Mouse (Mus musculus) MEL-GATA-1-ER (cell line): ENCODE data around the gene Pou2f3.

ENCODE experiments used
- DNase-seq: peaks from one replicate; pipeline ENCODE4 v3.0.0-alpha.2; 2012; ENCODE audit warnings: low read depth; ENCODE audit errors: extremely low read depth

The Pou2f3 gene

GRCm38 (mm10) chr9:43110286-43110980 lies 99.7 kb downstream of the Pou2f3 start:
- DNase-seq = no peak

- no peak for DNase-seq
Observed at GRCm38 (mm10) chr9:43109125-43109524, 101.0 kb downstream of the Pou2f3 start.

- DNase-seq = no peak
Observed at GRCm38 (mm10) chr9:43108721-43109120, 101.4 kb downstream of the Pou2f3 start.

GRCm38 (mm10) chr9:43108081-43108480 lies 102.1 kb downstream of the Pou2f3 start:
- DNase-seq = no peak

GRCm38 (mm10) chr9:43107555-43107954 lies 102.6 kb downstream of the Pou2f3 start:
- DNase-seq = no peak

GRCm38 (mm10) chr9:43107187-43107517 lies 103.0 kb downstream of the Pou2f3 start, which contains the start of gene Arhgef12:
Gene Arhgef12 (minus strand): TSS chr9:43107239.
- DNase-seq = no peak

GRCm38 (mm10) chr9:43106426-43107186 lies 103.6 kb downstream of the Pou2f3 start:
- DNase-seq = no peak

- peak; percentile 70 for DNase-seq
Observed at GRCm38 (mm10) chr9:43105664-43106361, 104.4 kb downstream of the Pou2f3 start.

GRCm38 (mm10) chr9:43104873-43105663 lies 105.1 kb downstream of the Pou2f3 start:
- DNase-seq = no peak

- DNase-seq = no peak
Observed at GRCm38 (mm10) chr9:43104526-43104872, 105.7 kb downstream of the Pou2f3 start.

GRCm38 (mm10) chr9:43103675-43104299 lies 106.4 kb downstream of the Pou2f3 start:
- DNase-seq = no peak

- DNase-seq = no peak
Observed at GRCm38 (mm10) chr9:43102931-43103330, 107.2 kb downstream of the Pou2f3 start.

GRCm38 (mm10) chr9:43101936-43102595 lies 108.1 kb downstream of the Pou2f3 start:
- peak; percentile 93 for DNase-seq

GRCm38 (mm10) chr9:43098922-43099321 lies 111.2 kb downstream of the Pou2f3 start:
- DNase-seq = no peak

GRCm38 (mm10) chr9:43097801-43098557 lies 112.2 kb downstream of the Pou2f3 start:
- no peak for DNase-seq

- DNase-seq = peak; percentile 88
Observed at GRCm38 (mm10) chr9:43096337-43096736, 113.8 kb downstream of the Pou2f3 start.

- no peak for DNase-seq
Observed at GRCm38 (mm10) chr9:43094828-43095227, 115.3 kb downstream of the Pou2f3 start.

GRCm38 (mm10) chr9:43093803-43094202 lies 116.4 kb downstream of the Pou2f3 start:
- DNase-seq = no peak

GRCm38 (mm10) chr9:43085686-43086285 lies 124.4 kb downstream of the Pou2f3 start:
- no peak for DNase-seq
